Comparison of ENCODE assay signal across 25 mouse cellular contexts in the genomic region with DNA sequence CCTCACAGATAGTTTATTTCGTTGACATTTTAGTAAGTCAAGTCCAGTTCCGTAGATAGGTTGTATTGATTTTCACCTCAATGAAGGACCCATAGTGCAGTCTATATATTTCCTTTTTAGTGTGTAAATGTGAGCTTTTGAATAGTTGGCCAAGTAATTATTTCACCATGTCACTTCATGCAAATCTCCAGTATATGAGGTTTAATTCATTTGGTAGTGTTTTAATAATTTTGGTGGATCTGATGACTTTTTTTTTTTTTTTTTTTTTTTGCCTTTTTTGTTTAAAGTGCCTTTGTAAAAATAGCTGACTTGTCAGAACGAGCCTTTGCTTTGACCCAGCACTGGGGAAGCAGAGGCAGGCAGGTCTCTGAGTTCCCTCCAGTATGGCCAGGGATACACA. TPM values are rescaled to one million over a fixed set of nuclear protein-coding genes. Genes with fewer than 3 reads are reported as not detected.
A peak's percentile ranks its signal among the peaks of the same experiment; 100 is the strongest.
DNase-seq lines count a peak whose midpoint lies in the region; ATAC-seq and TF ChIP-seq lines count a peak whose summit lies in the region.
"Had no signal": no experiment of that assay in that cellular context is flagged by ENCODE, and none has a peak within 500 bp of the region (broad histone marks: within the 10 kb centered on the region; RNA-seq: fewer than 3 reads in every experiment).

No protein-coding gene starts in this region.

- H3K4me3 ChIP-seq in liver, embryonic 11.5 days (ENCODE audit: low read depth, low read length), result no peak overlapping the region
- H3K4me3 ChIP-seq in CH12.LX (replicated peaks in 1 of 3; ENCODE audit: low read depth in 2 of 3, low read length in 2 of 3, poor library complexity in 1 of 3), result no peak overlapping the region
- peak overlapping the region; percentile 95; the same call in 1 of the 2 replicates for H3K4me3 ChIP-seq in embryonic facial prominence, embryonic 10.5 days
- no peak overlapping the region for H3K4me3 ChIP-seq in liver, embryonic 15.5 days (replicated peaks)

- peaks cover 62% of the 10 kb centered on the region for H3K79me2 ChIP-seq in CH12.LX (replicated peaks; ENCODE audit: control insufficient read depth, extremely low read depth, insufficient read depth, poor library complexity, severe bottlenecking)

- H3K9me3 ChIP-seq in liver, embryonic 11.5 days (ENCODE audit: control insufficient read depth, low read length), result no peaks in the 10 kb centered on the region
- H3K9me3 ChIP-seq in CH12.LX (replicated peaks; ENCODE audit: low read length), result no peaks in the 10 kb centered on the region
- no peaks in the 10 kb centered on the region for H3K9me3 ChIP-seq in embryonic facial prominence, embryonic 10.5 days
- no peaks in the 10 kb centered on the region for H3K9me3 ChIP-seq in liver, embryonic 15.5 days (replicated peaks)
- H3K9me3 ChIP-seq: forebrain, embryonic 12.5 days; heart, embryonic 15.5 days; midbrain, embryonic 10.5 days had no signal

- no peaks in the 10 kb centered on the region for H3K27me3 ChIP-seq in liver, embryonic 11.5 days (replicated peaks; ENCODE audit: control insufficient read depth, insufficient read depth, low read length)
- no peaks in the 10 kb centered on the region for H3K27me3 ChIP-seq in CH12.LX (replicated peaks)
- no peaks in the 10 kb centered on the region for H3K27me3 ChIP-seq in embryonic facial prominence, embryonic 10.5 days (replicated peaks; ENCODE audit: low read depth, poor library complexity, severe bottlenecking)
- no peaks in the 10 kb centered on the region for H3K27me3 ChIP-seq in liver, embryonic 15.5 days
- H3K27me3 ChIP-seq: forebrain, embryonic 12.5 days; heart, embryonic 15.5 days had no signal

- no peak for TF ChIP-seq RAD21 in CH12.LX (IDR thresholded peaks at IDR 0.05; ENCODE audit: low read depth, low read length)

- peaks cover 13% of the 10 kb centered on the region for H3K4me1 ChIP-seq in liver, embryonic 11.5 days (replicated peaks; ENCODE audit: control insufficient read depth, insufficient read depth, low read length)
- H3K4me1 ChIP-seq in CH12.LX (ENCODE audit: control insufficient read depth in 1 of 2, insufficient read depth in 2 of 2), result peaks cover 2 to 22% of the 10 kb centered on the region in 2 experiments; a peak in 3 of 4 replicates
- H3K4me1 ChIP-seq in embryonic facial prominence, embryonic 10.5 days, result peaks cover 19% of the 10 kb centered on the region
- peaks cover 33% of the 10 kb centered on the region for H3K4me1 ChIP-seq in liver, embryonic 15.5 days (replicated peaks)

- TF ChIP-seq CTCF in CH12.LX (conservative IDR thresholded peaks at IDR 0.05 in 1 of 2, IDR thresholded peaks at IDR 0.05 in 1 of 2; ENCODE audit: low read depth in 2 of 2, low read length in 2 of 2), result no peak

- peak overlapping the region; percentile 81 for H3K4me2 ChIP-seq in liver, embryonic 11.5 days
- H3K4me2 ChIP-seq in CH12.LX (ENCODE audit: insufficient read depth, low read depth, poor library complexity, severe bottlenecking), result no peak overlapping the region
- H3K4me2 ChIP-seq in liver, embryonic 15.5 days, result peak overlapping the region; percentile 67

- dilution Hi-C loops in CH12.LX (cut with MboI; ENCODE audit: extremely low pct_ligation_motif_present, extremely low pct_unique_long_range_greater_than_20kb, low sequenced_read_pairs), result no loop called here

- H3K27ac ChIP-seq in liver, embryonic 11.5 days (ENCODE audit: low read depth, low read length), result no peak overlapping the region
- H3K27ac ChIP-seq in CH12.LX (ENCODE audit: insufficient read depth, low read depth), result no peak overlapping the region
- no peak overlapping the region for H3K27ac ChIP-seq in embryonic facial prominence, embryonic 10.5 days (replicated peaks)
- H3K27ac ChIP-seq in liver, embryonic 15.5 days (replicated peaks), result no peak overlapping the region
- H3K27ac ChIP-seq: forebrain, embryonic 12.5 days; heart, embryonic 15.5 days; midbrain, embryonic 10.5 days had no signal

- no peak for TF ChIP-seq POLR2A in CH12.LX (IDR thresholded peaks at IDR 0.05; ENCODE audit: low read depth, low read length)

- 80% methylated on average over 3 of the region's 3 CpGs for WGBS in liver, embryonic 11.5 days
- WGBS in embryonic facial prominence, embryonic 10.5 days, result 96% methylated on average over 3 of the region's 3 CpGs
- WGBS in liver, embryonic 15.5 days (ENCODE audit: insufficient replicate concordance), result 76% methylated on average over 3 of the region's 3 CpGs

- in situ Hi-C loops in CH12.LX (cut with MboI; ENCODE audit: low pct_ligation_motif_present, low pct_unique_long_range_greater_than_20kb, low sequenced_read_pairs), result no loop called here

- no peak for TF ChIP-seq EP300 in CH12.LX (IDR thresholded peaks at IDR 0.05; ENCODE audit: low read length)

- no peak for ATAC-seq in liver, embryonic 11.5 days (replicated peaks; ENCODE audit: low FRiP score)
- ATAC-seq in liver, embryonic 15.5 days (ENCODE audit: insufficient read depth), result no peak
- ATAC-seq: hindbrain, embryonic 16.5 days had no signal

- H3K36me3 ChIP-seq in liver, embryonic 11.5 days (ENCODE audit: control insufficient read depth, insufficient read depth, low read length), result 0 out of 2 replicates have a peak, but pooled peaks cover 6% of the 10 kb centered on the region
- peaks cover 3 to 19% of the 10 kb centered on the region in 2 experiments for H3K36me3 ChIP-seq in CH12.LX (replicated peaks in 1 of 2; ENCODE audit: control insufficient read depth in 1 of 2, insufficient read depth in 1 of 2, low read length in 1 of 2)
- H3K36me3 ChIP-seq in embryonic facial prominence, embryonic 10.5 days (replicated peaks), result peaks cover 27% of the 10 kb centered on the region; the same call in 1 of the 2 replicates
- H3K36me3 ChIP-seq in liver, embryonic 15.5 days (replicated peaks), result 0 out of 2 replicates have a peak, but pooled peaks cover 20% of the 10 kb centered on the region
- H3K36me3 ChIP-seq: forebrain, embryonic 12.5 days; heart, embryonic 15.5 days had no signal

- DNase-seq in liver, embryonic 11.5 days (ENCODE audit: low spot score), result no peak
- DNase-seq in liver, result no peak
- DNase-seq in CH12.LX (ENCODE audit: extremely low read depth), result no peak
- no peak for DNase-seq in embryonic facial prominence, embryonic 10.5 days (ENCODE audit: low spot score)
- DNase-seq in left cerebral cortex, adult 8-10 months (ENCODE audit: low spot score in 2 of 2), result no peak
- DNase-seq in adrenal gland, postnatal 10 days, result no peak
- DNase-seq: adrenal gland, postnatal 14 days; cerebellum, postnatal 14 days; embryo, embryonic 11 days; kidney, adult 8-10 months; kidney, postnatal 25 days; lung, postnatal 36 days; right cerebral cortex, adult 18-20 months; thymus, adult 2 months had no signal

- H3K9ac ChIP-seq in liver, embryonic 11.5 days (ENCODE audit: low read depth, low read length), result no peak overlapping the region
- no peak overlapping the region for H3K9ac ChIP-seq in CH12.LX (ENCODE audit: insufficient read depth, low read depth)
- H3K9ac ChIP-seq in liver, embryonic 15.5 days, result no peak overlapping the region
- H3K9ac ChIP-seq: forebrain, embryonic 12.5 days; heart, embryonic 15.5 days had no signal

TF ChIP-seq in CH12.LX, 34 proteins besides CTCF, POLR2A, EP300 and RAD21:
- TF ChIP-seq MAFK (IDR thresholded peaks at IDR 0.05; ENCODE audit: insufficient replicate concordance, low read length) (peak; percentile 51; the same call in 1 of the 2 replicates), MXI1 (IDR thresholded peaks at IDR 0.05; ENCODE audit: low read depth, low read length) (no peak), MAX (IDR thresholded peaks at IDR 0.05; ENCODE audit: low read length) (no peak), ZNF384 (IDR thresholded peaks at IDR 0.05; ENCODE audit: low read depth, low read length) (peak; percentile 57), E2F4 (IDR thresholded peaks at IDR 0.05; ENCODE audit: insufficient replicate concordance, low read depth, low read length) (no peak)

RNA-seq across cellular contexts. Expression of a gene that starts 2.8 kb away (rescaled TPM):
- 126 and 131 TPM in 2 replicates for polyA plus RNA-seq in liver, embryonic 11.5 days (2014; fragmentation: Nextera tagmentation; extraction: Ambion mirVana)
- total RNA-seq in CH12.LX (2012; rRNA removed), result 56.7 and 58.8 TPM in 2 replicates
- 51.4 and 54.9 TPM in 2 replicates for total RNA-seq in CH12.LX (2014; rRNA removed)
- 293 and 310 TPM in 2 replicates for polyA plus RNA-seq in CH12.LX (2012; ENCODE audit: insufficient read length, low read depth)
- polyA plus RNA-seq in embryonic facial prominence, embryonic 10.5 days (2016; fragmentation: Nextera tagmentation; extraction: Ambion mirVana), result 214 and 216 TPM in 2 replicates
- 73.5 and 81.5 TPM in 2 replicates for polyA plus RNA-seq in liver, embryonic 15.5 days (2015; fragmentation: Nextera tagmentation; extraction: Ambion mirVana)
- total RNA-seq in left cerebral cortex, adult 8-10 months (2022), result 100 to 1,000 TPM; 105 to 127 (median 115) TPM
- 10 to 100 TPM; 91.1 to 92.7 TPM for total RNA-seq in adrenal gland, postnatal 10 days (2021)

RNA-seq across cellular contexts. Expression of a gene that starts 2.8 kb away (rescaled TPM):
- polyA plus RNA-seq in liver, embryonic 11.5 days (2014; fragmentation: Nextera tagmentation; extraction: Ambion mirVana), result 56.5 and 68.9 TPM in 2 replicates
- total RNA-seq in CH12.LX (2012; rRNA removed), result 9.7 and 11.4 TPM in 2 replicates
- 46.4 and 50.2 TPM in 2 replicates for total RNA-seq in CH12.LX (2014; rRNA removed)
- polyA plus RNA-seq in CH12.LX (2012; ENCODE audit: insufficient read length, low read depth), result 19.3 and 19.7 TPM in 2 replicates
- 56.0 and 69.3 TPM in 2 replicates for polyA plus RNA-seq in embryonic facial prominence, embryonic 10.5 days (2016; fragmentation: Nextera tagmentation; extraction: Ambion mirVana)
- 45.0 and 45.8 TPM in 2 replicates for polyA plus RNA-seq in liver, embryonic 15.5 days (2015; fragmentation: Nextera tagmentation; extraction: Ambion mirVana)
- total RNA-seq in left cerebral cortex, adult 8-10 months (2022), result 100 to 1,000 TPM; 149 to 180 (median 174) TPM
- 100 to 1,000 TPM; 115 to 117 TPM for total RNA-seq in adrenal gland, postnatal 10 days (2021)

RNA-seq across cellular contexts. Expression of a gene that starts 47.2 kb away (rescaled TPM):
- not detected in 2 replicates for polyA plus RNA-seq in liver, embryonic 11.5 days (2014; fragmentation: Nextera tagmentation; extraction: Ambion mirVana)
- not detected in 2 replicates for total RNA-seq in CH12.LX (2012; rRNA removed)
- not detected in 2 replicates for total RNA-seq in CH12.LX (2014; rRNA removed)
- 1.5 and 2.1 TPM in 2 replicates for polyA plus RNA-seq in CH12.LX (2012; ENCODE audit: insufficient read length, low read depth)
- not detected in 2 replicates for polyA plus RNA-seq in embryonic facial prominence, embryonic 10.5 days (2016; fragmentation: Nextera tagmentation; extraction: Ambion mirVana)
- polyA plus RNA-seq in liver, embryonic 15.5 days (2015; fragmentation: Nextera tagmentation; extraction: Ambion mirVana), result not detected in 2 replicates
- 1 to 10 TPM in 1 of 4 experiments, not detected in 3; 4.7 TPM for total RNA-seq in left cerebral cortex, adult 8-10 months (2022)
- not detected for total RNA-seq in adrenal gland, postnatal 10 days (2021)
- total RNA-seq: adrenal gland, postnatal 14 days; hematopoietic stem cell, adult 5-6 weeks; left cerebral cortex, postnatal 36 days; liver, adult 2 months had no signal
- polyA plus RNA-seq: brain, embryonic 14.5 days; forebrain, embryonic 12.5 days; hindbrain, embryonic 16.5 days; midbrain, embryonic 10.5 days; neural tube, embryonic 11.5 days; thymus, adult 2 months; urinary bladder, adult 2 months had no signal
